Mouse (Mus musculus): Measurements from ENCODE around the gene Msx2. TPM values are rescaled to one million over a fixed set of nuclear protein-coding genes. Genes with fewer than 3 reads are reported as not detected.

Msx2 gene
- total RNA-seq, 2 experiments from 2014 or later: 0.32 to 0.38 TPM

DNA sequence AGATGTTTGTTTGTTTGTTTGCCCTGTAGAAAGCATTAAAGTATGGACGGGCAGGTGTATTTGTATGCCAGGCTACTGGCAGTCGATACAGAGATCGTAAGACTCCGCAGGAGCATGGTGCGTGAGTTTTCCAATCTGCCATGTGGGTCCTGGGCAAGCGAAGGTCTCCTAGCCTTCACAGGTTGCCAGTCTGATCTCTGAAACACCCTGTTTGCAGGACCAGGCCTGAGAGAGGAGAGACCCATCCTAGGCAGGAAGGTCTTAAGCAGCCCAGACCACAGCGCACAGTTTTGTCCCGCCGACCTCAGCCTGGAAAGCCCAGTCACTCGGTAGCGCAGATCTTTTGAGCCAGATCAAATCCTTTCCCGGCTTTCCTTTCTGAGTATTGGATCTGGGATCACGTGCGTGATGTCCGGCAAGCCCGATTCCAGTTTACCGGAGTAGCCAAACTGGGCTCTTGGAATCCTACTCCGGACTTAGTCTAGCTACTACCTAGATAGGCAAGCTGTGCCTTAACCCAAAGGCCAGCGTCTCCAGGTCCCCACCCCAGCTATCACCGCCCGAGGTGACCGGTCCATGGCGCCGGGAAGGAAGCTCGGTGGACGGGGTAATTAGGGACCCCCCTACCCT, 7.6 kb downstream of the Msx2 start:
- DNase-seq (ENCODE audit: low spot score in 2 of 2): no peak

DNA sequence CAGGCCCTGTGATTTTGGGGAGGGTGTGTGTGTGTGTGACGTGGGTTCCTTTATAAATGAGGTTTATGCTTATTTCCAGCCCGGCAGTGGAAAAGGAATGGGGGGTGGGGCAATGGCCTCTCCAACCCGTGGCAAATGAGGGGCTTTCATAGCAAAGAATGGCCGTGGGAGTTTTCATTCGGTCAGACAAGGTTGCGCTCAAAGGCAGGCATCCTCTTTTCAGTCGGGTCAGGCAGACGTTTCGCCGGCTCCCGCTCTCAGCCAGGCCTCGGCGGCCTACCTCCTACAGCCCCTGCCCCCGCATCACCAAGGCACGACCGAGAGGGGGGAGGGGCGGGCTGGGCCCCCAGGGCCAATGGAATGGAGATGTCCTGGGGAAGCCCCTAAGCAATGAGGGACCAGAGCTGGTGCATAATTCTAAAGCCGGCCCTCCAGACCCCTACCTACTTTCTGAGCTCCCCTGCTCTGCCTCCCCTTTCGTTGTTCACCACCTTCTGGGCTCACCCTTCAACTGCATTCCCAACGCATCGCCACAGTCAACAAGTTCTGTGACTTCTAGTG, 8.4 kb downstream of the Msx2 start:
- no peak for DNase-seq (ENCODE audit: low spot score in 2 of 2)

DNA sequence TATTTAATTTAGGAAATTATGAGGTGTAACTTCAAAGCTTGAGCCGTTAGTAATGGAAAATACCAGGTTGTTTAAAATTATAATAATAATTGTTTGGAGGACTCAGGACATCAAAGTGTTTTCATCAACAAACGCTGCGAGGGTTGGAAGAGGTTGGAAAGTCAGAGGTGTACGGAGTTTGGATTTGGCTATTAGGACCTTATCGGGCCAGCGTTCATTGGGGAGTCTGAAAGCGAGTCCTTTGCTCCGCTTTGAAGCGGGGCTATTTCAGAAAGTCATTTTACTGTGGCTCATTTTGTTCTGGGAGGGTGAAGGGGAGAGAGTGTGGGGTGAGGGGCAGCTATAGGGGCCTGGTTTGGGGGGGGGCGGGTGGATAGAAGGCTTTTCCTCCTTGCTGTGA, 8.9 kb downstream of the Msx2 start:
- DNase-seq (ENCODE audit: low spot score in 2 of 2): no peak

DNA sequence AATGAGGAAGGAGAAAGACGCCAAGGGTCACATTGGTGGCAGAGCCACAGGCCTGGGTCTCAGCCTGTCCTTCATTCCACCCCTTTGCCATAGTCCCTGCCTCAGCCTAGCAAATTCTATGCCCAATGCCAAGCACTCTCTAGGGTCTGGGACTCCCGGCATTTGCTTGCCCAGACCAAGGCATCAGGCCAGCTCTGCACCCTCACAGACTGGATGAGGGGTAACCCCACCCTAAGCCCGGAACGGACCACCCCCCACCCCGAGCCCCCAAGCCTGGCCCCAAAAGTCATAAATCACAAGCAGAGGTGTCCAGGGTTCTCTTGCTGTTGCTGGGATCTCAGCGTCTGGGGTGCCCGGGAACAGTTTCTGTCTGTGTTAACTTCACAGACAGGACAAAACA, 9.8 kb downstream of the Msx2 start:
- no peak for DNase-seq (ENCODE audit: low spot score in 2 of 2)

DNA sequence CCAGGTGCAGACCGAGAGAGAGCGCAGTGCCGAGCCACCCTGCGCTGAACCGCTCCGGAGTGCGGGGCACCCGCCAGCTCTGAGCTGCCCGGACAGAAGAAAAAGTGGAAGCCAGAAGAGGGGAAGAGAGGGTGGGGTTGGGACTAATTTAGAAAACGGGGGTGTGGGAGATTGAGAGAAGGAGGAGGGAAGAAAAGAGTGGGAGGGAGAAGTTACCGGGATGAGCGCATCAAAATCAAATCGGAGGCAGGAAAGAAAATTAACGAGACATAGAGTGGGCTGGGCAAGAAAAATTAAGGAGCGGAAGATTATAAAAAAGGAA, 10.3 kb downstream of the Msx2 start:
- DNase-seq (ENCODE audit: low spot score in 2 of 2): no peak

DNA sequence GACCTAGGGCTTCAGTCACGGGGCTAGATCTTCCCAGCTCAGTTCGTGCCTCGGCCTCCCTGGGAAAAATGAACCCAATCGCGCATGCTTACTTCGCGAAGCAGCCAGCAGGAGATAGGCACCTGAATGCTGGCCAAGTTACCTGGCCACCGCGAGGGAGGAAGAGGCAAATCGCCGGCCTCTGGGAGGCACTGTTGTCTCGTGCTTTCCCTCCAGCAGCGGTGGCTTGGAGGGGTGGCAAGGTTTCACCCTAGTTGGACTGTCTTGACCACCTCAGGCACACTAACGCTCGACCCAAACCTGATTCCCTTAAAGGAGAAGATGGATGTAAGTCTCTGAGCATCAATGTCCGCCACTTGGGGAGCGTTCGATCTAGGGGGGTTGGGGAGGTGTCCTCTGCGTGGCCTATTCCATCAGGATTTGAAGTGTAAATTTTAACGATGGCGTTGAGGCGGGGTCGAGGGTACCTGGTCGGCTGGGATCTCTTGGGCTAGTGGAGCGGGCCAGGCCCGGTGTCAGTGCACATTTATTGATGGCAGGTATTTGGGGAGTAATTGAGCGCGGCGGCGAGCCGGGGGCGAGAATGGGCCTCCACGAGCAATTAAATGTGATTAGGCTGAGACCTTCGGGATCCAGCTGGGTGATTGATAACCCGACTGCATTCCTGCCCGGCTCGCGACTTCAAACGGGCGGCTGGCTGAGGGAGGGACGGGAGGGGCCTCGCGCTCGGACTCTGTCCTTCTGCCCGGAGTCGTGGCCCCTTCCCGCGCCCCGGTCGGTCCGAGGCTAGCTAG, 10.8 kb downstream of the Msx2 start:
- no peak for DNase-seq (ENCODE audit: low spot score in 2 of 2)

DNA sequence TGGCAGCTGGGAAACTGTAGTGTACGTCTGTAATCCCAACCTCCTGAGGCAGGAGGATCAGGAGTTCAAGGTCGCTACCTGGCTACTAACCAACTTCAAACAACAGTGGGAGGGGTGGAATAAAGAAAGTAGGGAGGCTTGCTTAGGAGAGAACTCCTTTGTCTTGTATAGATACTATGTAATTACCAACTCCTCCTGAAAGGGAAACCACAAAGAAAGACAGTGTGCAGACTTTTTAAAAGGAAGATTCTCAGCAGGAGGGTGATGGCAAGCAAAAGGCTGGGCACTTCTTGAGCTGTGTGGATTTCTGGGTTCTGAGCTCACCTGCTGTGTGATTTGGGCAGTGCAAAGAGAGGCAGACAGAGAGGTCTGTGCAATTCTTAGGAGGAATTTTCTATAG, 11.5 kb downstream of the Msx2 start:
- no peak for DNase-seq (ENCODE audit: low spot score in 2 of 2)

DNA sequence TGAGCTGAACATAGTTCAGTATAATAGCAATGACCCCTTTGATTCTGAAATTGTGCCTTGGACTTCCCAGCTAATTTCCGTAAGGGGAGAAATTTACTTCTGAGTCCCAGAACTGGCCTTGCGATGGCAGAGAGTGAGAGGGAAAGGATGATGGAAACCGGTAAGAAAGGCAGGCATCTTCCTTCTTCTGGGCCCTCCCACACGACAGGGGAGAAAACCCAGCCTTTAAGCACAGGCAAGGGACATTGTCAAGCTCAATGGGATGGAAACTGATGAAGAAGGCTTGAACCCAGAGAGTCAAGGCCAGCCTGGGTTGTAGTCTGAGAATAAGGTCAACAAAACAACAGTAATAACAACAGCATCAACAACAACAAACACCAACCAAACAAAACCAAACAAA, 14.1 kb downstream of the Msx2 start:
- DNase-seq (ENCODE audit: low spot score in 2 of 2): no peak

DNA sequence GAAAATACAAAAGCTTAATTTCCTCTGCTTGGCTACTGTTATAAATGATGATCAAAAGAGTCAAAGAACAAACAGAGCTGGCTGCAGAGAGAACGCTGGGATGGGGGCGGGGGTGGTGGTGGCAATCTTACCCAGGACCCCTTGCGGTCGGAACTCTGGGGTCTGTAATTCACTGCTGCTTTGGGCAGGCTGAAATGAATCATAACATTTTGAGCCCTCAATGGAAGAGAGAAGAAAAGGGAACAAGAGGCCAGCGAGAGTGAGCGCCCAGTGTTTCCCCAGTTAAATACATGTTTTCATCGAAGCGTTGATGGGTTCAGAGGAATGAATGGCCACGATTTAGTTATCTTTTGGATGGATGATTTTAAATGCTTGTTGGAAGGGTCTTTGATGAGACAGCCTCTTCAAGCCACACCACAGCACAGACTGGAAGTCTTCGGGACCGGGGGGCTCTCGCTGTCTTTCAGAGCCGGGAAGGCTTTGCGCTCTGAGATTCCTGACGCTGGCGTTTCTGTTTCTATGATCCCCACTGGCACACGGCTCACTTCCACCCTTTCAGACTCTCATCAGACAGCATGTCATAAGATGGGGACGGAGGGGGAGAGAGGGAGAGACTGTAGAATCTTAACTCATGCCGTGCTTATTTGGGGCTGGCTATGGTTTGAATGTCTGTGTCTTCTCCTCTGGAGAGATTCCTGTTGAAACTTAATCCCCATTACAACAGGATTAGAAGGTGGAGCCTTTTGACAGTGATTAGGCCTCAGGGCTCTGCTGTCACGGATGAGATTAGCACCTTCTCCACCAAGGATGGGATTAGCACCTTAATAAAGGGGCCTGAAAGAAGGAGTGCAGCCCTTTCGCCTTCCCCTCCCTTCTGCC, 17.8 kb downstream of the Msx2 start:
- no peak for DNase-seq (ENCODE audit: low spot score in 2 of 2)

DNA sequence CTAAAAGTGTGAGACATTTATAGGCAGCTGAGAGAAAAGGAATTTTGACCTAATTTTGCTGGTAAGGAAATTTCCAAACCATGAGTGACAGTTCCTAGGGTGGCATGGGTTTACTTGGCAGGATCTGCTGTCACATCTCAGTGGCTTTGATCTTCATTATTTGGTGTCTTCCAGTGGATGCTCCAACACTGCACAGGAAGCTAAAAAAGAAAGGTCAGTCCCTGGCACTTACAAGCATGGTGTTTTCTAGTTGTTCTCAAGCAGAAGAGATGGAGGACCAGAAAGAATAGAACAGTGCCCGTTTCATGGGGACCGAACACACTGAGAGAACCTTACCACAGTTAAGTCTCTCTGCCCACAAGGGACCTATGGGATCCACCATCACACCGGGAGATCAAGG, 18.9 kb downstream of the Msx2 start:
- DNase-seq (ENCODE audit: low spot score in 2 of 2): no peak

DNA sequence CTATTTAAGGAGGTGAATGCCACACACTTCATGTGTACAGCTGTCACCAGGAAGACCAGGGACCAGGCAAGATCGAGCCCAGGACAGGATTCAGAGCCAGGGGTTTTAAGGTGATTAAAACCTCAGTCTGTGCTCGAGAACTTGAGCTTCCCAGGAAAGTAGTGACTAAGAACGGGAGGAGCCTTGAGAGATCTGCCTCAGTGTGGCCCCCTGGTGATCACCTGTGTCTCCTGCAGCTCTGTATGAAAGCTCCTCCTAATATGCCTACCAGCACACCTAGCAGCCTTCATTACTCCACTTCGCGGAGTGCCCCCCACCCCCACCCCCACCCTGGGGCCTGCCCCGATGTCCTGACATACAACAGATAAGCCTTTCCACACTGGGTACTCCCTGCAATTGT, 25.3 kb downstream of the Msx2 start:
- no peak for DNase-seq (ENCODE audit: low spot score in 2 of 2)

DNA sequence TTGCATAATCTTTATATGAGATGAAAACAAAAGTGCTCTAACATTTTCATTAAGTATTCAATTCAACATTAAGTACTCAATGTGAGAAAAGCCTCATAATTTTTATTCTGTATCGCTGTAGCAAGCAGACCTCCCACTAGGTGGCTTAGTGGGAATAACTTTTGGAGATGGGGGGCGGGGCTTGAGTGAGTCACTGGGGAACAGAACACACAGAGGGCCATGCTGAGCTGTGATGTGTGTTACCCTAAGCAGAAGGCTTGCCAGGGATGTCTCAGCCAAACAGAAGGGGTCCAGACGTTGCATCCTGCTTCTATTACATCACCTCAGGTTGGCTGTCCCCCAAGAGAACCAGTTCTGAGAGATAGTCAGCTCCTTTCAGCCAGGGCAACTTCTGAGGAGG, 29.3 kb downstream of the Msx2 start:
- peak; percentile 41 to 79 for DNase-seq (ENCODE audit: low spot score in 2 of 2)

DNA sequence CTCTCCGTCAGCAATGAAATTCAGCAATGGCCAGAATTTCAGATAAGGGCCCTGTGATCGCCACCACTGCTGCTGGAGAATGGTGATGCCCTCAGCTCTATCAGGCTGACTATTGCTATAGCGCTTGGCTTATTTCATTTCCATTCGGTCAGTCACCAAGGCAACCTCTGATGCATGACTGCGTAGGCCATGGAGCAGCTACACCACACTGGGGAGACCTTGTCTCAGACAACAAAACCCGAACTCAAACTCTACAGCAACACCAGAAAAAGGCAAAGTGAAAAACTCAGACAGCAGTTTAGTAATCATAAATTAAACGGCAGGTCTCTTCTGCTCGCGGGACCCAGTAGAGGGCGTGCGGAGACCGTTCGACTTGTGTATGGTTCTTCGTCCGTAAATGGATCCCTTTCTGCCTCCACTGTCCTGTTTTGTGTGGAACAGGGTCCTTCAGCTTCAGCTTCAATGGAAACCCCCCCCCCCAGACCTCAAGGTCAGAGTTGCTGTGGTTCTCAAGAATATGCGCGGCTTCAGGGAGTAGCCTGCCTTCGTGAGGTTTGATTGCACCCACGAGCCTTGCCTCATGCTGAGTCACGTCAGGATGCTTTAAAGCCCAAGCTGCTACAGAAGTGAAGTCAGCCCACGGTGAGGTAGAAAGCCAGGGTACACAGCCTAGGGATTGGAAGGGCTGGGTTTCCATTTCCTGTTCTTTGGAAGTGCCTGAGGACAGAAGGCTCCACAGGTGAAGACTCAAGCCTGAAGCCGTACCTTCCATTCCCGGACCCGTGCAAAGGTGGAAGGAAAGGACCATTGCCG, 30.5 kb downstream of the Msx2 start:
- DNase-seq (ENCODE audit: low spot score in 2 of 2): peak; percentile 8 to 71

DNA sequence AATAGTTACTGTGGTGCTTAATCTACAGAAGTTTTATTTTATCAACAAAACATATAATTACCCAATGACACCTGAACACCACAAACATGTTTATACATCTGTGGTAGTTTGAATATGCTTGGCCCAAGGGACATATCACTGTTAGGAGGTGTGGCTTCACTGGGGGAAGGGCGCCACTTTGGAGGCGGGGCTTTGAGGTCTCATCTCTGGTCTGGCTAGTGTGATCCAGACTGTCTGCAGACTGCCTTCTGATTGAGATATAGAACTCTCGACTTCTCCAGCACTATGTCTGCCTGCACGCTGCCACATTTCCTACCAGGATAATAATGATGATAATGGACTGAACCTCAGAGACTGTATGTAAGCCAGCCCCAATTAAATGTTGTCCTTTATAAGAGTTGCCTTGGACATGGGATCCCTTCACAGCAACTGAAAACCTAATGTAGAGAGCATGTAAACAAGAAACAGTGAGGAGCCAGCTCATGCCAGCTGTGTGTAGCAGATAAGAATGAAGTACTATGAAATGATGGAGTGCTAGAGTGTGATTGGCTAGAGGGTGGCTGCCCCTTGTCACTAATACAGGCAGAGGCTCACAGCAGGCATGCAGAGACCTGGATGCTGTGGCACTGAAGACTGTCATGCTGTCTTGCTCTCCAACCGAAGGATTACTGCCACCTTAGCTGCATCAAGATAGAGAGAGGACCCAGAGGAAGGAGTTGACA, 31.4 kb downstream of the Msx2 start:
- DNase-seq (ENCODE audit: low spot score in 2 of 2): no peak

DNA sequence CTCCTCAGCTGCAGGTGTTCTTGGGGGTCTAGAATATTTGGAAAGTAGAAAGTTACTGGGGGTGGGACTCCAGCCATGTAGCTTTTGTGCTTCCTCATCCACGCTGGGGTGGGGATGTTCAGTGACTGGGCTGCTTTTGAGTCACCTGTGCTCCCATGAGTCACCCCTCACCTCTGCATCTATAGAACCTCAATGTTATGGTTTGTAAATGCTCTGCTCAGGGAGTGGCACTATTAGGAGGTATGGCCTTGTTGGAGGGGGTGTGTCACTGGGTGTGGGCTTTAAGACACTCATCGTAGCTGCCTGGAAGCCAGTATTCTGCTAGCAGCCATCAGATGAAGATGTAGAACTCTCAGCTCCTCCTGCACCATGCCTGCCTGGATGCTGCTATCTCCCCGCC, 32.9 kb downstream of the Msx2 start:
- DNase-seq (ENCODE audit: low spot score in 2 of 2): no peak

DNA sequence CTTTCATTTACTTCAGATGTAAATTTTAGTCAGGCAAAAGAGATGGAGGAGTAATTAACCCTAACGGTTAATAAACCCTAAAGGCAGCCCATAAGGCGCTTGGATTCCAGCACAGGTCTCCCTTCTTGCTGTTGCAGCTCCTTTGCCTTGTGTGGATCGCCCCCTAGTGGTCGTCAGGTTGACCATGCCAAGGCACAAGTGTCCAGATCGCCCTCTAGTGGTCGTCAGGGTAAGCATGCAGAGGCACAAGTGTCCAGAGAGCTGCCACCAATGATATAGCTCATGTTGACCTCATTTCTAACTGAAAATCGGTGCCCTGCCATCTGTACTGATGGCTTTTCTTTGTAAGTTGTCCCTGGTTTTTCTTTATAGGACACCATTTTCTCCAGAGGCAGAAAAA, 46.4 kb downstream of the Msx2 start:
- peak; percentile 62 to 90 for DNase-seq (ENCODE audit: low spot score in 2 of 2)

DNA sequence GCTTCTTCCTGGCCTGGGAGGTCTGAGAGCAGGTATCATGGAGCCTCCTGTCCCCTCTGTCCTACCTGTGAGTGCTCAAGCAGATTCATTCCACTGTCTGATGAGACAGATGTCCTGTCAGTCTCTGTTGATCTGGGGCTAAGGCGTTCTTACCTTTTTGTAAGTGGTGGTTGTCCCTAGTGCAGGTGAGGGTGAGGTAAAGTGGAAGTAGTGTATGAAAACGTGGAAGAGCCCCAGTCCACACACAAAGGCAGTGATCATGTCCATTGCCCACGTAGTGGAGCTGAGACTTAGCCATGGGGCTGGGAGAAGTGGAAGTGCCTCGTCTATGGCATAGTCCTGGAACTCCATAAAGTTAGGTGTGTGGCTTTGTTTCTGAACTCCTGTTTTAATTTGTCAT, 51.7 kb downstream of the Msx2 start:
- DNase-seq (ENCODE audit: low spot score in 2 of 2): no peak

DNA sequence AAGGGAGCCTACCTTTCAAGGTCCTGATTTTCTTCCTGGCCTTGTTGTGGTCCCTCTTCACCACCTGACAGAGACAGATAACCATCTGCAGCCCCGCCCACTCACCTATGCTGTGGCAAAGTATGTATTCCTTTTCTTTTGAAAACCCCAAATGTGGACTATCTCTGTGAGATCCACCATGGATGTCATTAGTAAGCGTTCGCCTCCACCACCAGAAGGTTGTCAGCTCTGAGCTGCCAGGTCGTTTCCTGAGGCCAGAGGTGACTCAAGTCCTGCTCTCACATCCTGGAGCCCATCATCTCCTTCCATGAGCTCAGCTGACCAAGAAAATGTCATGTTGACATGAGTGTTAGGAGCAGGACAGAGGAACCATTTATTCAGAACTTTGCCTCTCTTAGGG, 52.1 kb downstream of the Msx2 start:
- DNase-seq (ENCODE audit: low spot score in 2 of 2): no peak

DNA sequence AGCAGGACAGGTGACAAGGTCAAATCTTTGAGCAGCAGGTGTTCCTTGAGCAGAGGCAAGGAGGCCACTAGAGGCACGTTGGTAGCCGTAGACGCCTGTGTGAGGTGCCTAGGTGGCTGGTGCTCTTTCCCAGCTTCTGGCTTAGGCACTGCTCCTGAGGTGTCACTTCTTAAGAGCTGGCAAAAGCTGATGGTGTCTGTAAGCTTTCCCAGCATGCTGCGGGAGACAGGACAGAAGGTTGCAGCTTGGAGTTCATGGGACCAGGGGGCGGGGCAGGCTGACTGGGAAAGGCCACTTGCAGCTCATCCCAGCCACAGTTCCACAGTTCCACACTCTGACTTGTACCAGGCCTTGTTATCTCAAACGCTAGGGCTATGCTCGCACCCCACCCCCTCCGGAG, 53.2 kb downstream of the Msx2 start:
- no peak for DNase-seq (ENCODE audit: low spot score in 2 of 2)

DNA sequence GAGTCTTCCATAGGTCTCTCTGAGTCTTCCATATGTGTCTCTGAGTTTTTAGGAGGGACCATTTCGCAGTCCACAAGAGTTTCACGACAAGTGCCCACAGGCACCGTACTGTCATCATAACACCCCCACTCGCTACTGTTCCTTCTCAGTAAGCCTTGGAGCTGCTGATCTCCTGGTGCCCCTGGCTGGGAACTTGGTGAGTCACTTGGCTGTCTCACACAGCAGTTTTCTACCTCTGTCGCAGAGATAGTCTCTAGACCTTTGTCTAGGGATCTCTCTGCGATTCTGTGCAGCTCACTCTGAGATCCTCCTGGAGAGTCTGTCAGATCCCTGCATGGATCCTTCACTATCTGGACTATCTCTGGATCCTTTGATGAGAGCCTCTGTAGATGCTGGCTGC, 55.2 kb downstream of the Msx2 start:
- DNase-seq (ENCODE audit: low spot score in 2 of 2): no peak

Measured in layer of hippocampus, adult 18-20 months (tissue).